Mouse (Mus musculus) testis, postnatal 14 days (tissue): ENCODE data around the gene Rrp7a.

Experiments used
- DNase-seq: peaks from one replicate; pipeline ENCODE4 v3.0.0; 2021; ENCODE audit warnings: low spot score

Gene Rrp7a

DNA sequence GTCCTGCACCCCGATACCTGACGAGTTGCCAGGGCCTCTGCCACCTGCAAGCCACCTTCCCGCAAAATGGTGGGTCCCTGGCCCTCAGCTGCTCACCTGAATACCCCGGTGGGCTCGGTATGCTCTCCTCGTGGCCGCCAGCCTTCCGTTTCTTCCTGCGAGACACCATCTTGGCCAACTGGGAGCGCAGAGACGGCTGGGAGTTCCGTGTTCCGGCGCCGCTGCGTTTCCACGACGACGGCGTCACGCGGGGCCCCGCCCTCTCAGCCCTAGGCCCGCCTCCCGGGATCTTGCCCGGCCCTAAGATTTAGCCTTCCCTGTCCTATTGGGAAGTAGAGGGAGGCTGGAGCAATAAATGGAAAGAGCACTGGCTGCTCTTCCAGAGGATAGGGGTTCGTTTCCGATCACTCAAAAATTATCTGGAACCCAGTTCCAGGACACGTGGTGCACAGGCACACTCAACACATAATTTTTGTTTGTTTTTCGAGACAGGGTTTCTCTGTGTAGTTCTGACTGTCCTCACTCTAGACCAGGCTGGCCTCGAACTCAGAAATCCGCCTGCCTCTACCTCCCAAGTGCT, at the start of gene Rrp7a:
Gene Rrp7a (minus strand): TSS at position 236 of the 580 bp plus-strand sequence.
- peak; percentile 92 for DNase-seq

- DNase-seq = peak; percentile 96
Observed at GRCm38 (mm10) chr15:83171712-83172481, 49.3 kb upstream of the Rrp7a start.

DNA sequence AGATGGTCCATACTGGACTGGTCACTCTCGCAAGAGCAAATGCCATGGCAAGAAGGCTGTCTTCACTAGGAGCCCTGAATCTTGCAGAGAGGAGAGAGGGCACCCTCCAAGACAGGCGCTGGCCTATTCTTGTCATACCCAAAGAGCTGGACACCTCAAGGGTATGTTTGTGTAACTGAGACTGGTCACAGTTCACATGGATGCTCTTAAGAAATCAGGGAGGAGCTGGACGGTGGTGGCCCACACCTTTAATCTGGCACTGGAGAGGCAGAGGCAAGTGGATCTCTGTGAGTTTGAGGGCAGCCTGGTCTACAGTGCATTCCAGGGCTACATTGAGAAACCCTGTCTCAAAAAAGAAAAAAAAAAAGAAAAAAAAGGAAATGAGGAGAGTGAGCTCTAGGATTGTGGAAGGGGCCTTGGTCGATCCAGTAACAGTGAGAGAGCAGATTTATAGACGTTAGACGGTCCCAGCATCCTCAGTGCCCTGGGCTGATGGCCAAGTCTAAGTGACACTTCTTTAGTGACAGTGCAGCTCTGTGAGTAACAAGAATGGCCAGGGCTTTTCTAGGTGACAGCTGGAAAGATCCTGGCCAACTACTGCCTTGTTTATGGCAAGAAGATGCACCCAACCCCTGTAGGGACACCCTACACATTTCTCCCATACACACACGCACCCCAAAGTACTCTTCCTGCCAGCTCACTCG, 48.5 kb upstream of the Rrp7a start:
- no peak for DNase-seq

- DNase-seq = no peak
Observed at GRCm38 (mm10) chr15:83169772-83170722, 47.4 kb upstream of the Rrp7a start.

DNA sequence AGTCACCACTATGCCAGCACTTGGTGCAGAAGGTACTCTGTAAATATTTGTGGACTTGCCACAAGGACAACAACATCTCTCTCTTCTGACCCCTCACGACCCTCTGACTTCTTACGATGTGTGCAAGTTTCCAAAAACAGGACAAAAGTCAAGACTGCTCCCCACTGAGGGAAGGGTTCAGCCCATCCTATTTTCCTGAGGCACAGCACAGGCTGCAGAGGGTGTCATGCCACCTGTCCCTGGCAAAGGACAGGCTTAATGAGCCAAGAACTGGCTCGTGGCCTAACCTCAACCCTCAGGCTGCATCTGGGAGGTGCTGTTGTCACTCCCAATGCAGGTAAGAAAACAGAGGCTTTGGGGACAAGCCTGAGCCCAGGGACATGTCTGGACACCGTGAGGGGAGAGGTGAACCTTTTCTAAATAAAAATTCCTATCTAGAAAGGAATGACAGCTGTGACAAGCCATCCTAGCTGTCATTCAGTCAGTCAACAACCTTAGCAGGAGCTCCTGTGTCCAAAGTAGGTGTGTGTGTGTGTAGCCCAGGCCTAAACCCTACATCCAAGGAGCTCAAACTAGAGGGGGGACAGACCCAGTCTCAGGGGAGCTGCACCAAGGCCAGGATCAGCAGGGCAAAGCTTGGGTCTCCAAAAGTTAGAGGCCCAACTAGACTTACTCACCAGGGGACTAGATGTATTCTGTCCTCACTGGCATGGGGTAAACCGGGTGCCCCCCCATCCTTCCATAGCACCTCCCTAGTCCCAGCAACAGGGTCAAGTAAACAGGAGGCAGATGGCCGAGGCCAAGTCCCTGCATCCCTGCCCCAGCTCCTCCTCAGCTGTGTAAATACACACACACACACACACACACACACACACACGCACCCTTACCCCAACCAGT, 46.5 kb upstream of the Rrp7a start:
- DNase-seq = no peak

DNA sequence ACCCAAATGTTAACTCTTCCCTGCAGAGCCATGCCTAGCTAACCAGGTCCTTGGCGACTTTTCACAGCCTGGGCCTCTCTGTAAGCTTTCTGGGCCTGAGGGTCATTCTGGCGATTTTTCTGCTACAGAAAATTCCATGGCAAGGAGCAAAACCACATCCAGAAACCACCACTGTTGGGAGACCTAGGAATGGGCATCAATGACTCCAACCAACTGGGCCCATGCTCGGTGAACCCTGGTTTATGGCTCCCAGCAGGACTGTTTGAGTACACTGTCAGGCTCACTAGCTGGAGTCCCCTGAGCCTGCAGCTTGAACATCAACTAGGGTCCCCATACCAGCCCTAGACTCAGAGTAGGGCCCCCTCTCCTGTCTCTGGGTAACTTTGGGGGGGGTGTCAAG, 45.7 kb upstream of the Rrp7a start:
- DNase-seq = no peak

- DNase-seq = no peak
Observed at GRCm38 (mm10) chr15:83167550-83168065, 45.0 kb upstream of the Rrp7a start.

GRCm38 (mm10) chr15:83167126-83167525, 44.5 kb upstream of the Rrp7a start:
- DNase-seq = no peak

DNA sequence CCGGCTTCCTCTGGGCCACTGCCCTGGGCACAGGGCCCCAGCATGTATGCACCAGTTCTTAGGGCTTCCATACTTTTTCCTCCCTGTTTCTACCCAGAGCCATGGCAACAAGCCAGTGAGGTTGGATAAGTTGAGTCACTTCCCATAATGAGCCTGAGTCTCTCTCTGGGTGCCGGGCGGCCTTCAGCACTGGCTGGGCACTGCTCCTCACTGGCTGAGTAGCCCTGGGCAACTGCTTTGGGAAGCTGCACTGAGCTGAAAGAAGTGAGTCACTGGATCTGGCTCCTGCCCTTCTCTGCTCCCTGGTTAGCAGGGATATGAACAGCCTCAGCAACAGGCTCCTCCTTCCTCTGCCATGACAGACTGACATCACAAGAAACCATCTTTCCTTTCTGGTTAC, 44.0 kb upstream of the Rrp7a start:
- no peak for DNase-seq

DNA sequence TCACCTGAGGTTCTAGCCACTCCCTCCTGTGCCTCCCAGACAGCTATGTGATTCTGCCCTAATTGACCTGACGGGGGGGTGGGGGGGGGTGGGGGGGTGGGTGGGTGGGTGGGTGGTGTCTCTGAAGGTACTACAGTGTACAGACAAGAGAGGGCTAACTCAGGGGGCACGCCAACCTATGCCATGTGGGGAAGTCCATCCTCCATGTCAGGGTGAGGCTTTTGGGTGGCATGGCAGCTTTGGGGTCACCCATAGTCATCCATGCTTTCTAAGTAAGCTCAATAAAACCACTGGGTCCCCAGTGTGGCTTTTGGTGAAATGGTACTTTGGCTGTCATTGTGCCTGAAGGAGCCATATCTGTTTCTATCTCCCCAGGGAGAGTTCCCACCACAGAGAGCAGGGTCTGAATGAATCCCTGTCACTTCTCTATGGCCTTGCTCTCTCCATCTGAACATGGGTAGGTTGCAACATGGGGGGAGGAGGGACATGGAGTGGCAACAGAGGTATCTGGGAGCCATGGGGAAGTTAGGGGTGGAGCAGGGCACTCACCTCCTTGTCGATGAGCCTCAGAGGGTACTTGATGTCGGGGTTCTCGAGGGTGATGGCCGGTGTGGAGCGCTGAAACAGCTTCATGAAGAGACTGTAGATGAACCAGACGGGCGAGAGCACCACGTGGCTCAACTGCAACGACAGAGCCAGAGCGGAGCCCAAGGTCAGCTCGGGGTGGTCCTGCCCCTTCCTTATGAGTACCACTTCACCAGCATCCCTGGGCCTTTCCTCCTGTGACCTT, 43.1 kb upstream of the Rrp7a start:
- no peak for DNase-seq

DNA sequence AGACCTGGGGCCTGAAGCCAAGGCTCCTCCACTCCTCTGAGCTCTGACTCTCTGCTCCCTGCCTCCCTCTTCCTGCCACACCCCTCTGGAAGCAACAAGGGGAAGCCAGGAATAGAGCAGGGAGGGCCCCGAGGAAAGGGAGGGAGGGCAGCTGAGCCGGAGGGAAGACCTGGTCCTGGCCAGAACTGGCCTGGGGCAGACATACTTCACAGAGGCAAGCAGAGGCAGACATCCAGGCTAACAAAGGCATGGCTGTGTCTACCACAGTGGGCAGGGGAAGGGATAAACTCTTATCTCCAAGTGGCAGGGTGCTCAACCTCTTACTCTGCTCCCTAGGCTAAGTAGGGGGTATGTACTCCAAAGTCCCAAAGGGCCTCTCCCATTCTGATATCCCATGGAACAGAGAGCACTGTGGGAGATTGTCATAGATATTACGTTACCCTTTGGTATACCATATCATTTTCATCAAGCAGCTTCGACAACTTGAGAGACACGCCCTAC, 42.4 kb upstream of the Rrp7a start:
- DNase-seq = no peak

- DNase-seq = no peak
Observed at GRCm38 (mm10) chr15:83162818-83163485, 40.4 kb upstream of the Rrp7a start.

DNA sequence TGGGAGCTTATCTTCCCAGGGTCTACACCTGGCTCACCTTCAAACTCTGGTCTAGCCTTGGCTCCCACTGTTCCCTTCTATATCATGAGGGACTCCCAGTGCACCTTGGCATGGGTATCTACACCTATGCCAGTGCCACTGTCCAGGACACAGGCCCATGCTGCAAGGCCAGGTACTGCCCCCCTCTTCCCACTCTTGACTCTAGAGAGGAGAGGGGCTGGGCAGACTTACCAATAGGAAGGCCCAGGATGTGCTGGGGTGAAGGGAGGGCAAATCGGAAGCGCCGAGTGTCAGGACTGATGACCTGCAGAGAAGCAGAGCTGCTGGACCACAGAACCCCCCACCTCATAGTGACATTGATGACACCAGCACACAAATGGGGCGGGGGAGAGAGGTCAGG, 39.4 kb upstream of the Rrp7a start:
- no peak for DNase-seq

DNA sequence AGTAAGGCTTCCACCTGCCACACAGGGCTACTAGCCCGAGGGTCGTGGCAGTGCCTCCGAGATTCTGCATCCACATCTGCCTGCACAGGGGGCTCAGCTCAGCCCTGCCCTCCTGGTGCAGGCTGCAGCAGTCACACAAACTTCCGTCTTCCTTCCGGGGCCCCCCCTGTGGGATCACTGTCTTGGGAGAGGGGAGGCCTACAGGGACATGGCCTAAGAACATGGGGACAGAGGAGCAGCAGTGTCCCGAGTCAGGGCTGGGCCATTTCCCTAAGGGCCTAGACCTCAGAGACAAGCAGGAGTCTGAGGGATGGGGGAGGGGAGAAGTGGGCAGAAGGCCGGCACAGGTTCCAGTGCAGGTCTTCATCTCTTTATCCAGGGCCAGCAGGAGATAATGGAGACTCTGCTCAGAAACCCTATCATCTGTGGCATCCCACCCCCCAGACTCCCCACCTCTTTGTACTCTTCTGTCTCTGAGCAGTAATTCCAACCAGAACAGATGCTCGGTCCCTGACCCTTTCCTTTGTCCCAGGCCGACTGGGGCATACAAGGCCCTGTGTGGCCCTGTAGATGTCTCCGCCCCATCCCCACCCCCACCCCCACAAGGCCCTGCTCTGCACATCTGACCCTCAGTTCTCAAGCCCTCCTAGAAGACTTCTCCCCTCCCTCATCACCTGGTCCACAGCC, 38.6 kb upstream of the Rrp7a start:
- DNase-seq = no peak

- no peak for DNase-seq
Observed at GRCm38 (mm10) chr15:83160561-83160960, 38.0 kb upstream of the Rrp7a start.

GRCm38 (mm10) chr15:83159823-83160222, 37.2 kb upstream of the Rrp7a start:
- no peak for DNase-seq

- DNase-seq = no peak
Observed at GRCm38 (mm10) chr15:83158587-83159160, 36.1 kb upstream of the Rrp7a start.

DNA sequence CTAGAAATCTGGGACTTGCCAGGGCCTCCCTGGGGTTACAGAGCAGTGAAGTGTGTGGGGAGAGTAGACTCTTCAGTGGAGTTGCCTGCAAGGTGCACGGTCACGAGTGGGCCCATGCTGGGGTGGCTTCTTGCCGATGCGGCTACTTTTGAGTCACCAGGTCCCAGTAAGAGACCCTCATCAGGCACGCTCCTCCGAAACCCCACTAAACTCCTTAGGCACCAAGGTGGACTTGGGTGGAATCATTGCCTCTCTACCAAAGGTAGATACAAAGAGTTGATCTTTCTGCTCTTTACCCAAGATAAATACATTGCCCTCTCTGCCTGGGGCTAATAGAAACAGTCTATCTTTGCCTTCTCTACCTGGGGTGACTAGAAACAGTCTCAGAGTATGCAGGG, 35.1 kb upstream of the Rrp7a start:
- no peak for DNase-seq
